Mouse (Mus musculus): ENCODE data around the gene Cfap299. TPM values are rescaled to one million over a fixed set of nuclear protein-coding genes. Genes with fewer than 3 reads are reported as not detected.

Gene Cfap299
- polyA plus RNA-seq, 1 experiment: not detected

DNA sequence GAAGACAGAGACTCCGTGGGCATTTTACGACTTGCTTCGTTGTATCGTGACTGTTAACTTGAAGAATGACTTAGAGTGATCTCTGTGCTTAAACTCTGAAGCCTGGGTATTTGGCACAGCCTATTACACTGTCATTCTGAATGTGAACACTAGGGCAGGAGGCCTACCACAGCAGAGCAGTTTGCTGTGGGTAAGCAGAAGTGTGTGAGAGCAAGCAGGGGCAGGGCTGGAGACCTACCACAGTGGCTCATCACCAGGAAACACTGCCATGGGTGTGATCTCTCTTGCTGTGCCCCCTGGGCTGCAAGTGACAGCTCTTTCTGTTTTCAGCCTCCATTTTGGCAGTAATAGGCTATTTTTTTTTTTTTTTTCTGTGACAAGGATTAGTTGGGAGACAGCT is 39.7 kb downstream of the Cfap299 start:
- Histone ChIP-seq H3K4me1 (ENCODE audit: control insufficient read depth) (no peaks in the 10 kb centered on the region), H3K27me3 (ENCODE audit: control insufficient read depth) (no peaks in the 10 kb centered on the region), H3K36me3 (ENCODE audit: control insufficient read depth) (no peaks in the 10 kb centered on the region), H3K4me3 (replicated peaks) (no peak overlapping the region), H3K9me3 (ENCODE audit: control insufficient read depth, low read length) (peaks cover 8% of the 10 kb centered on the region; the same call in 1 of the 2 replicates)
- TF ChIP-seq TAL1 (IDR thresholded peaks at IDR 0.05; ENCODE audit: low read length) (no peak), GATA1 (IDR thresholded peaks at IDR 0.05; ENCODE audit: low read length) (no peak)

DNA sequence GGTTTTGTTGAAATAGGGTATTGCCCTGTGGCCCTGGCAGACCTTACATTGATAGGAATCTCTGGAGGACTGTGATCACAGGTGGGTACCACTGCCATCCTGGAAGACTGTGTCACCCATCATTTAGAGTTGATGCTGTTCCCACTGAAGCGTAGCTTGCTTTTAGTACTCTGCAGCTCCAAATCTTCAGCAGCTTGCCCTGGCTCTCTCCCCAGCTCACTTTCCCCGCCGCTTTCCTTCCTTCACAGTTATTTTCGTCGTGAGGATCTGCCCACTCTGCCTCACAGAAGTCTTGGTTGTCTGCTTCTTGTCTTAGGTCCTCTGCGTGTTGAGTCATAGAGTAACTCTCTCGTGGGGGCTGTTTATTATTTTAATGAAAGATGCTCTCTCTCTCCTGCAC is 40.3 kb downstream of the Cfap299 start:
- Histone ChIP-seq H3K4me3 (replicated peaks) (no peak overlapping the region), H3K36me3 (ENCODE audit: control insufficient read depth) (no peaks in the 10 kb centered on the region), H3K4me1 (ENCODE audit: control insufficient read depth) (no peaks in the 10 kb centered on the region), H3K9me3 (ENCODE audit: control insufficient read depth, low read length) (peaks cover 11% of the 10 kb centered on the region; the same call in 1 of the 2 replicates), H3K27me3 (ENCODE audit: control insufficient read depth) (no peaks in the 10 kb centered on the region)
- no peak for TF ChIP-seq TAL1 (IDR thresholded peaks at IDR 0.05; ENCODE audit: low read length)
- no peak for TF ChIP-seq GATA1 (IDR thresholded peaks at IDR 0.05; ENCODE audit: low read length)

DNA sequence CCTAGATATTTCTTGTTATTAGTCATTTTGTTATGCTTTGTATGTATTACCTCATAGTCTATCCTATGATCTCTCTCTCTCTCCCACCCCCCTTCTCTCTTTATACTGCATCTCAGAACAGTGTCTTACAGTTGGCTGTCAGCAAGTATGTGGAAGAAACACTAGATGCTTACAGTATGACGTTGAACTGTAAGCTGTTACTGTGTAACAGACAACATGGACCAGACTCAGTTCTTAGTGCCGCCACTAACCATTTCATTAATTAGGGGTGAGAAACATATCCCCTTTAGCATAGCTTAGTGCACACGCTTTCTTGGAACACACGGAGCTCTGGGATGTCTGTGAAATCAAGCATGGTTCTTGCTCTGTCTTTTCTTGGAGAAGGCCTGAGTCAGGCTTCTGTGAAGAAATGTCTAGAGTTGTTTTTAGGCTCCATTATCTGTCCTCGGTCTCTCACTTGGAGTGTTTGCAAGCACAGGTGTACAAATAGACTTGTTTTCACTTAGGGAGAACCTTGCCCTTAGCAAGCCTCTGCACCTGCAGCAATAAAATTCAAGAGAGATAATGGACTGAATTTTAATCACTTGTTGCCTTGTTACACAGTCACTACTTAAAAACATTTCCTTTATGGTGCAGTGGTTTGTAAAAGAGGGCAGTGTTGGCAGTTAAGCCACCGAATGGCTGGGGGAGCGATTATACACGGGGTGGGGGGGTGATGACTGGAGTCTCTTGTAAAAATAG is 47.1 kb downstream of the Cfap299 start:
- no peak overlapping the region for H3K4me3 ChIP-seq (replicated peaks)
- no peaks in the 10 kb centered on the region for H3K4me1 ChIP-seq (ENCODE audit: control insufficient read depth)
- TF ChIP-seq GATA1 (IDR thresholded peaks at IDR 0.05; ENCODE audit: low read length) (no peak), TAL1 (IDR thresholded peaks at IDR 0.05; ENCODE audit: low read length) (no peak)
- H3K9me3 ChIP-seq (ENCODE audit: control insufficient read depth, low read length): peaks cover 10% of the 10 kb centered on the region
- no peaks in the 10 kb centered on the region for H3K27me3 ChIP-seq (ENCODE audit: control insufficient read depth)
- H3K36me3 ChIP-seq (ENCODE audit: control insufficient read depth): no peaks in the 10 kb centered on the region

DNA sequence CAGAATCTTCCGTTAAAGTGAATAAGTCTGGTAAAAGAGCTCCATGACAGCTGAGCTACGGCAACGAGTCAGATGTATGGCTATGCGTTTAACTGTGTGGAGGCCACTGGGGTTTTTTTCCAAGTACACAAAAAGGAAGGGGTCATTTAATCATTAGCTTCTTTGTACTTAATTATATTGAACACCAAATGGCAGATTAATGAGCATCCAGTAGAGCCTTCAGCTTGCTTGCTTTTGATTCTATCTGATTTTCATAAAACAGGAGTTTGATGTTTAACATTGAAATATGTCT is 47.6 kb downstream of the Cfap299 start:
- H3K4me3 ChIP-seq (replicated peaks): no peak overlapping the region
- H3K9me3 ChIP-seq (ENCODE audit: control insufficient read depth, low read length): peaks cover 10% of the 10 kb centered on the region
- no peaks in the 10 kb centered on the region for H3K36me3 ChIP-seq (ENCODE audit: control insufficient read depth)
- no peaks in the 10 kb centered on the region for H3K4me1 ChIP-seq (ENCODE audit: control insufficient read depth)
- TF ChIP-seq GATA1 (IDR thresholded peaks at IDR 0.05; ENCODE audit: low read length) (no peak), TAL1 (IDR thresholded peaks at IDR 0.05; ENCODE audit: low read length) (no peak)
- no peaks in the 10 kb centered on the region for H3K27me3 ChIP-seq (ENCODE audit: control insufficient read depth)

DNA sequence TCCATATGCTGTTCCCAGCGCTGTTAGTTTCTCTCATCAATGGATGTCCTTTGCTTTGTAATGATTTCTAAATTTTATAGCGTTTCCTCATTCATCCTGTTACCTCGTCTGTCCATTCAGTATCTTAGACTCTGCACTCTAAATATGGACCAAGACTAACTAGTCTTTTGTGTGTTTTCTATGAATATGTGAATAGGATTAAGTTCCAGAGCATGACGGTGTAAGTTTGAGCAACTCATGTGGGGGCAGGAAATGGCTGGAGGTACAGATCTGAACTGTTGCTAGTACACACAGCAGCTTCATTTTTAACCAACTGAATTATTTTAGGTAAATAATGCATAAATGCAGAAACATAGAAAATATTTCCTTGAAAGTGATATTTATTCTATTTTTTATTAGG is 51.3 kb downstream of the Cfap299 start:
- Histone ChIP-seq H3K4me1 (ENCODE audit: control insufficient read depth) (no peaks in the 10 kb centered on the region), H3K27me3 (ENCODE audit: control insufficient read depth) (no peaks in the 10 kb centered on the region), H3K36me3 (ENCODE audit: control insufficient read depth) (no peaks in the 10 kb centered on the region), H3K9me3 (ENCODE audit: control insufficient read depth, low read length) (peaks cover 11% of the 10 kb centered on the region), H3K4me3 (replicated peaks) (no peak overlapping the region)
- TF ChIP-seq TAL1 (IDR thresholded peaks at IDR 0.05; ENCODE audit: low read length): no peak

DNA sequence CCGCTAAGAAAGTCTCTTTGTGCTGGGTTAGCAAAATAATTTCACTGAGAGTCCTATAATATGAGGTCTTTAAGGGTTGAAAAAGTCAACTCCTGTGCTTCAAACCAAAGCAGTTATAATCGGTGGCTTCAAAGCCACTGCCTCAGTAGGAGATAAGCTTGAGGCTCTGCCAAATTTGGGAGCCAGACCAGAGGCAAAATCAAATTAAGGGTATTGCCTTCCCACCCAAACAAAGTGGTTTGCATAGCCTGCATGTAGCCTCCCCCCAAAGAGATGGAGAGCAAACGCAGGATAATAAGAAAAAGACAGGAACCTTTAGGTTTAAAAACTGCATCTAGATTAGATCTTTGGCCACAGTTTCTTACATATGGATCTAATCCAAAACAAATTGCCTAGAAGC is 58.0 kb downstream of the Cfap299 start:
- H3K4me1 ChIP-seq (ENCODE audit: control insufficient read depth): no peaks in the 10 kb centered on the region
- no peaks in the 10 kb centered on the region for H3K27me3 ChIP-seq (ENCODE audit: control insufficient read depth)
- H3K9me3 ChIP-seq (ENCODE audit: control insufficient read depth, low read length): peaks cover 15% of the 10 kb centered on the region; the same call in 1 of the 2 replicates
- TF ChIP-seq GATA1 (IDR thresholded peaks at IDR 0.05; ENCODE audit: low read length) (no peak), TAL1 (IDR thresholded peaks at IDR 0.05; ENCODE audit: low read length) (no peak)
- H3K4me3 ChIP-seq (replicated peaks): no peak overlapping the region
- no peaks in the 10 kb centered on the region for H3K36me3 ChIP-seq (ENCODE audit: control insufficient read depth)

DNA sequence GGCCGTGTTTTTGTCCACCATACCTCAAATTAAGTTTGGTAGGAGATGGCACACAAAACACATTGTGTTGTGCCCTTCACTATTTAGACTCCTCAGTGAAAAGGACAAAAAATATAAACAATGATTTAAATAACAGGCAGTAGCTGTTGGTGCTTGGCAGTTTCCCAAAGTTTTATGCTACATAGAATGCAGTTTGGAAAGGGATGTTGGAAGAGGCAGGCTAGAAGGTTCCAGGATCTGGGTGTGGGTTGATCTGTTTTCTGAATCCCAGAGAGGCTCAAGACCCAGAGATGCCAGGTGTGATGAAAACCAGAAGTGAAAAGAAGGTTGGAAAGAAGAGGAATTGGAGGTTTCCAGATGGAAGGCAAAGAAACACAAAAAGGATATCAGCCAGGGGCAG is 73.1 kb downstream of the Cfap299 start:
- Histone ChIP-seq H3K9me3 (ENCODE audit: control insufficient read depth, low read length) (peaks cover 4% of the 10 kb centered on the region; the same call in 1 of the 2 replicates), H3K4me1 (ENCODE audit: control insufficient read depth) (no peaks in the 10 kb centered on the region), H3K27me3 (ENCODE audit: control insufficient read depth) (no peaks in the 10 kb centered on the region), H3K4me3 (replicated peaks) (no peak overlapping the region), H3K36me3 (ENCODE audit: control insufficient read depth) (no peaks in the 10 kb centered on the region)
- no peak for TF ChIP-seq TAL1 (IDR thresholded peaks at IDR 0.05; ENCODE audit: low read length)
- TF ChIP-seq GATA1 (IDR thresholded peaks at IDR 0.05; ENCODE audit: low read length): no peak

DNA sequence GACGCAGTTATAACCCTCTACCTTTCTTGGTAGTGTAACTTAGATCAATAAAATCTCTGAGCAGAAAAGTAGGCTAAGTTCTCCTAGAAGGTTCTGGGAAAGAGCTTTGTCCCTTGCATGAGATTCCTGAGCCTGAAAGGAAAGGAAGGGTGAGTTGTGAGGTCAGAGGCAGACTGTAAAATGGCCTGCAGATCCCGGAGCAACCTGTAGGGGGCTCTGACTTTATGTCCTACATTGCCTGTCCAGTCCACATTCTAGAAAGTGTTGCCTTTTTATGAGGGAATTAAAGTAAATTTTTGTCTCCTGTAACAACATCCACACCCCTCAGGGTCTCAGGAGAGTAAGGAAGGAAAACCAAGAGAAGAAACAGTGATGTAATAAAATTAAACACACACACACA is 81.0 kb downstream of the Cfap299 start:
- Histone ChIP-seq H3K9me3 (ENCODE audit: control insufficient read depth, low read length) (peaks cover 10% of the 10 kb centered on the region), H3K27me3 (ENCODE audit: control insufficient read depth) (no peaks in the 10 kb centered on the region), H3K4me3 (replicated peaks) (no peak overlapping the region), H3K4me1 (ENCODE audit: control insufficient read depth) (no peaks in the 10 kb centered on the region), H3K36me3 (ENCODE audit: control insufficient read depth) (no peaks in the 10 kb centered on the region)
- TF ChIP-seq TAL1 (IDR thresholded peaks at IDR 0.05; ENCODE audit: low read length) (no peak), GATA1 (IDR thresholded peaks at IDR 0.05; ENCODE audit: low read length) (no peak)

DNA sequence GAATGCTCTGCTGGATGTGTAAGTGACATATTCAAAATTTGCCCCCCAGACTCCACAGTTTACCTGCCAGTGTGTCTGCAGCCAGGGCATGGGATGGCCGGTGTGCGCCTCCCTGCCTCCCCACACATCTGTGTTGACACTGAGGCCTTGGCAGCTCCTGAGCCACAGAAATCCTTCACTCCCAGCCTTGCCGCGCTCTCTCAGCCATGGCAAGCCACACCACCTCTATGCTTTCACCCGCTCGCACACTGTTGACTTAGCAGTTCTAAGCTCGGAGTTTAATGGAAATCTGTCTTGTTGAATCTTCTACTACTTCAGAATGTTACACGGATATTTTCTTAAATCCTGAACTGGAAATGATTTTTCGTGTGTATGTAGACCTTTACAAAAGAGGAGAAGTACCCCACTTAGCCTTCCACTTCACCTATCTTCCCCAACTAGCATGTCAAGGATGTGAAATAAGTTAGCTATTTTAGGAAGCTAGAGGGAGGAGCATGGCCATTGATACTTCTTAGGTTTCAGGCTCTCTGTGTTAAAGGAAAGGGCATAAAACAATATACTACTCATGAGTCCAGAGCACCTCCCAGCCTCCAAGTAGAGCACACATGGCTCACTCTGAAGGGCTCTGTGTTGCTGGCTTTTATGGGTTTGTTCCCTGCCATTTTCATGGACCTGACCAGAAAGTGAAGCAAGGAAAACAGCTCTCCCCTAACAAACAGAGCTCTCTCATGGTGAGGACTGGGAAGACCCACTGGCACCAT is 87.5 kb downstream of the Cfap299 start:
- Histone ChIP-seq H3K27me3 (ENCODE audit: control insufficient read depth) (no peaks in the 10 kb centered on the region), H3K4me3 (replicated peaks) (no peak overlapping the region), H3K36me3 (ENCODE audit: control insufficient read depth) (no peaks in the 10 kb centered on the region), H3K9me3 (ENCODE audit: control insufficient read depth, low read length) (peaks cover 14% of the 10 kb centered on the region), H3K4me1 (ENCODE audit: control insufficient read depth) (no peaks in the 10 kb centered on the region)
- no peak for TF ChIP-seq TAL1 (IDR thresholded peaks at IDR 0.05; ENCODE audit: low read length)
